Mouse (Mus musculus): Measurements from ENCODE around the gene Rapgef3. TPM values are rescaled to one million over a fixed set of nuclear protein-coding genes. Genes with fewer than 3 reads are reported as not detected.

Rapgef3 gene
- polyA plus RNA-seq, 1 experiment from 2014 or later: 15.7 TPM

- H3K9ac ChIP-seq (ENCODE audit: low read depth, low read length): no peak overlapping the region
- no peak overlapping the region for H3K4me2 ChIP-seq (replicated peaks; ENCODE audit: low read depth, low read length)
- H3K4me1 ChIP-seq (ENCODE audit: control insufficient read depth, insufficient read depth, low read length): peaks cover 6% of the 10 kb centered on the region; the same call in 1 of the 2 replicates
- no peaks in the 10 kb centered on the region; the same call in 1 of the 2 replicates for H3K27me3 ChIP-seq (ENCODE audit: control insufficient read depth, insufficient read depth, low read length)
- no peak overlapping the region for H3K4me3 ChIP-seq (ENCODE audit: low read length)
- ATAC-seq (ENCODE audit: low FRiP score, low TSS enrichment): no peak
- 68% methylated on average over 19 of the region's 19 CpGs for WGBS
- peaks cover 19% of the 10 kb centered on the region; the same call in 1 of the 2 replicates for H3K36me3 ChIP-seq (ENCODE audit: control insufficient read depth, insufficient read depth, low read length)
- H3K27ac ChIP-seq (ENCODE audit: low read depth, low read length): no peak overlapping the region
- no peaks in the 10 kb centered on the region for H3K9me3 ChIP-seq (ENCODE audit: control insufficient read depth, low read length)
Measured at GRCm38 (mm10) chr15:97787799-97788667, 20.3 kb upstream of the Rapgef3 start.

DNA sequence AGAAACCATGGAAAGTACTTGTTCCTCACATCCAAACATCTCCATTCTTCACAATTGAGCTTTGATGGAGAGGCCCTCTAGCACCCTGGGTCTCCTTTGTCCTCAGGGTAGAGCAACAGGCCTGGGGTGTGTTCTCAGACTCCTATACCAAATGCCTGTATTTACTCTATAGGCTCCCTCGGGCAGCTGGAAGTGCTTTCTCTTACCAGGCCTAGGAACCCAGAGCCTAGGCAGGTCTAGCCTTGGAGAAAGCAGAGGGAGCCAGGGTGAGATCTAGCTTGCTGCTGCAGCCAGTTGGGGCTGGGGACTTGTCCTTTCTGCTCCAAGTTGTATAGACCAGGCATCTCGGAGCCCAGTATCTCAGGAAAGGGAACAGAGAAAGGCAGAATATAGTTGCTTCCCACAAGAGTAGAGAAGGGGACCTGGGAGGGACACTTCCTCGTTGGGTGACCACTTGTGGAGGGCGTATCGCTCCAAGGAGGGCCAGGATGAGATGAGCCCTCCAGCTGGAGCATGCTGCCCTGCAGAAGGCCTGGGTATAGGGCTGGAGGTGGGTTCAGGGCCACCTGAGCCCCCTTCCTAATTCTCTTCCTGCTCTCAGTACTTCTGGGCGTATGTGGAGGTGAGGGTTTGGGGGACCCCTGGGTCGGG, 19.5 kb upstream of the Rapgef3 start:
- ATAC-seq (ENCODE audit: low FRiP score, low TSS enrichment): no peak
- Histone ChIP-seq H3K27ac (ENCODE audit: low read depth, low read length) (no peak overlapping the region), H3K9me3 (ENCODE audit: control insufficient read depth, low read length) (no peaks in the 10 kb centered on the region), H3K4me1 (ENCODE audit: control insufficient read depth, insufficient read depth, low read length) (peaks cover 11% of the 10 kb centered on the region; the same call in 1 of the 2 replicates), H3K4me3 (ENCODE audit: low read length) (no peak overlapping the region), H3K4me2 (replicated peaks; ENCODE audit: low read depth, low read length) (no peak overlapping the region), H3K27me3 (ENCODE audit: control insufficient read depth, insufficient read depth, low read length) (no peaks in the 10 kb centered on the region; the same call in 1 of the 2 replicates), H3K36me3 (ENCODE audit: control insufficient read depth, insufficient read depth, low read length) (peaks cover 13% of the 10 kb centered on the region; the same call in 1 of the 2 replicates), H3K9ac (ENCODE audit: low read depth, low read length) (no peak overlapping the region)
- 85% methylated on average over 7 of the region's 7 CpGs for WGBS

DNA sequence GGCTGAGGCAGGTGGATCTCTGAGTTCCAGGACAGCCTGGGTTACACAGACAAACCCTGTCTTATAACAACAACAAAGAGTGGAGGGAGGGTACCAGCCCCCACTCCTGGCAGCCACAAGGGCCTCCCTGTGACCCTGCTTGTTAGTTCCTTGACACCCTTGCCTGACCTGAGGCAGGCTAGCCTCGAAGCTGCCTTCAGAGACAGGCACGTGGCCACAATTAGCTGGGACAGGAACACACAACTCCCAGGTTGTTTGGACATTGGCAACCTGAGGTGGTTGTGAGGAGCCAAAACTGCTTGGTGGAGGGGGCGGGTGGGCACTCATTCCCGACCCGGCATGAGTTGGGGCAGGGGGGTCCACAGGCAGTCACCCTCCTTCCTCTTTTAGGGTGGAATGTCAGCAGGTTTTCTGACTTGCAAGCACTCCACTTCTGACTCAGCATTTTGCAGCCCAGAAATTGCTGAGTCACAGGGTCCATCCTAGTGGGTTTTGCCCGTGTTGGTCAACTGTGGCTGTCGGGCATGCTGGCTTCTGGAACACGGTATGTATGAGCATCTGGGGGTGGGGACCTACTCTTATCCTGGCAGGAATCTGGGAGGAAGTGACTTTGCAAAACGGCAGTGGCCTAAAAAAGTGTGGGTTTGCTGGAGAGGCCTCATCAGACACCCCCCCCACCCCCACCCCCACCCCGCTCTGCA, 18.8 kb upstream of the Rapgef3 start:
- Histone ChIP-seq H3K27me3 (ENCODE audit: control insufficient read depth, insufficient read depth, low read length) (no peaks in the 10 kb centered on the region; the same call in 1 of the 2 replicates), H3K9me3 (ENCODE audit: control insufficient read depth, low read length) (no peaks in the 10 kb centered on the region), H3K36me3 (ENCODE audit: control insufficient read depth, insufficient read depth, low read length) (peaks cover 9% of the 10 kb centered on the region; the same call in 1 of the 2 replicates), H3K4me3 (ENCODE audit: low read length) (no peak overlapping the region), H3K4me2 (replicated peaks; ENCODE audit: low read depth, low read length) (no peak overlapping the region), H3K9ac (ENCODE audit: low read depth, low read length) (no peak overlapping the region), H3K4me1 (ENCODE audit: control insufficient read depth, insufficient read depth, low read length) (peaks cover 16% of the 10 kb centered on the region; the same call in 1 of the 2 replicates), H3K27ac (ENCODE audit: low read depth, low read length) (no peak overlapping the region)
- ATAC-seq (ENCODE audit: low FRiP score, low TSS enrichment): no peak
- WGBS: 78% methylated on average over 10 of the region's 10 CpGs

- no peaks in the 10 kb centered on the region; the same call in 1 of the 2 replicates for H3K27me3 ChIP-seq (ENCODE audit: control insufficient read depth, insufficient read depth, low read length)
- no peak overlapping the region for H3K27ac ChIP-seq (ENCODE audit: low read depth, low read length)
- H3K4me1 ChIP-seq (ENCODE audit: control insufficient read depth, insufficient read depth, low read length): peaks cover 20% of the 10 kb centered on the region
- no peak overlapping the region for H3K9ac ChIP-seq (ENCODE audit: low read depth, low read length)
- 85% methylated on average over 9 of the region's 9 CpGs for WGBS
- peaks cover 3% of the 10 kb centered on the region; the same call in 1 of the 2 replicates for H3K36me3 ChIP-seq (ENCODE audit: control insufficient read depth, insufficient read depth, low read length)
- H3K4me2 ChIP-seq (replicated peaks; ENCODE audit: low read depth, low read length): no peak overlapping the region
- no peaks in the 10 kb centered on the region for H3K9me3 ChIP-seq (ENCODE audit: control insufficient read depth, low read length)
- ATAC-seq (ENCODE audit: low FRiP score, low TSS enrichment): no peak
- no peak overlapping the region for H3K4me3 ChIP-seq (ENCODE audit: low read length)
Measured at GRCm38 (mm10) chr15:97785731-97786411, 18.1 kb upstream of the Rapgef3 start.

DNA sequence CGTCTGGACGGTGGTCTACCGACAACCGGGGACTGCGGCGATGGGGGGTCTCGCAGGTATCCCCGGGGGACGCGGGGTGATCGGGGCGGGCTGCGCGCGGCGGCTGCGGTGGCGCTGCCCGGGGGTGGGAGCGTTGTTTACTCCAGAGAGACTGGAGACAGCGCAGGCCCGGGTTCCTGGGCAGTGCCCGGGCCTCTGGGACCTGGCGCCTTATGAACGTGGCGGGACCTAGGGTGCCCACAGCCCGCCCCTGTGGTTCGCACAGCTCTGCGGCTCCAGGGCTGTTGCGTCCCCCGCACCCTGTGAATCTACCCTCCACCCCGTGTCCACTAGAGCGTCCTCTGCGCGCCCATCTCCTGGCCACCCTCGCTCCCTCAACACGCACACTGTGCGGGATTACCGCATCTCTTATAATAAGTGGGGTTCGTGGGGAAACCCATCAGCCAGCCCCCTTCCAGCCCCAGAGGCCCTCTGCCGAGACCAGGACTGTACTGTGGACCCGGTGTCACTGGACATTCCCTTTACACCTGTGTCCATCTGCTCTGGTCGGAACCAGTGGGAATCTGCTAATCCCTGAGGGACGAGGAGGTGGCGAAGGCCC, 16.9 kb upstream of the Rapgef3 start:
- Histone ChIP-seq H3K36me3 (ENCODE audit: control insufficient read depth, insufficient read depth, low read length) (no peaks in the 10 kb centered on the region), H3K27ac (ENCODE audit: low read depth, low read length) (no peak overlapping the region), H3K4me1 (ENCODE audit: control insufficient read depth, insufficient read depth, low read length) (peaks cover 30% of the 10 kb centered on the region), H3K27me3 (ENCODE audit: control insufficient read depth, insufficient read depth, low read length) (no peaks in the 10 kb centered on the region; the same call in 1 of the 2 replicates), H3K9ac (ENCODE audit: low read depth, low read length) (peak overlapping the region; percentile 89), H3K4me3 (ENCODE audit: low read length) (peak overlapping the region; percentile 73), H3K9me3 (ENCODE audit: control insufficient read depth, low read length) (no peaks in the 10 kb centered on the region), H3K4me2 (replicated peaks; ENCODE audit: low read depth, low read length) (peak overlapping the region; percentile 87)
- peak; percentile 44 for ATAC-seq (ENCODE audit: low FRiP score, low TSS enrichment)
- 7% methylated on average over 42 of the region's 45 CpGs for WGBS

GRCm38 (mm10) chr15:97784092-97784559, 16.4 kb upstream of the Rapgef3 start:
- Histone ChIP-seq H3K4me1 (ENCODE audit: control insufficient read depth, insufficient read depth, low read length) (peaks cover 31% of the 10 kb centered on the region), H3K27me3 (ENCODE audit: control insufficient read depth, insufficient read depth, low read length) (no peaks in the 10 kb centered on the region; the same call in 1 of the 2 replicates), H3K9me3 (ENCODE audit: control insufficient read depth, low read length) (no peaks in the 10 kb centered on the region), H3K27ac (ENCODE audit: low read depth, low read length) (no peak overlapping the region), H3K4me2 (replicated peaks; ENCODE audit: low read depth, low read length) (peak overlapping the region; percentile 87), H3K36me3 (ENCODE audit: control insufficient read depth, insufficient read depth, low read length) (no peaks in the 10 kb centered on the region), H3K9ac (ENCODE audit: low read depth, low read length) (peak overlapping the region; percentile 89), H3K4me3 (ENCODE audit: low read length) (peak overlapping the region; percentile 73)
- peak; percentile 82 for ATAC-seq (ENCODE audit: low FRiP score, low TSS enrichment)
- WGBS: 2% methylated on average over 39 of the region's 39 CpGs

DNA sequence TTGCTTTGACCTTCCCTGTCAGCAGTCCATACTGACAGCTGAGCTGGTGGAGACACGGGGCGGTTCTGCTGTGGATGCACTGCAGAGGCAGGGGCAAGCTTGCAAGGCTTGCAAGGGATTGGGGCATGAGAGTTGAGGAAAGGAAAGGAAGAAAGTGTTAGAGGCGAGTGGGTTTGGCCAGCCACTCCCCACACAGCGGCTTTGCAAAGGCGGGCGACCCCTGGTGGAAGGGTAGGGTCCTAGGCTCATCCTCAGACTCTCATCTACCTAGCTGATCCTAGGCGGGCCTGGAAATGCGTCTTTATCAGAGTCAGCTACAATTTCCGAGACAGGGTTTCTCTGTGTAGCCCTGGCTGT, 15.0 kb upstream of the Rapgef3 start:
- Histone ChIP-seq H3K36me3 (ENCODE audit: control insufficient read depth, insufficient read depth, low read length) (no peaks in the 10 kb centered on the region), H3K4me2 (replicated peaks; ENCODE audit: low read depth, low read length) (peak overlapping the region; percentile 33), H3K4me3 (ENCODE audit: low read length) (peak overlapping the region; percentile 5; the same call in 1 of the 2 replicates), H3K27me3 (ENCODE audit: control insufficient read depth, insufficient read depth, low read length) (no peaks in the 10 kb centered on the region; the same call in 1 of the 2 replicates), H3K9ac (ENCODE audit: low read depth, low read length) (no peak overlapping the region), H3K9me3 (ENCODE audit: control insufficient read depth, low read length) (no peaks in the 10 kb centered on the region), H3K27ac (ENCODE audit: low read depth, low read length) (no peak overlapping the region), H3K4me1 (ENCODE audit: control insufficient read depth, insufficient read depth, low read length) (peaks cover 40% of the 10 kb centered on the region)
- ATAC-seq (ENCODE audit: low FRiP score, low TSS enrichment): peak; percentile 14
- WGBS: 5% methylated on average over 9 of the region's 9 CpGs
